Comparison of ENCODE assay signal across 20 mouse cellular contexts in genomic region chr6:51933034-51933611, GRCm38 (mm10).
DNase-seq lines count a peak whose midpoint lies in the region; ATAC-seq and TF ChIP-seq lines count a peak whose summit lies in the region.
"Had no signal": no experiment of that assay in that cellular context is flagged by ENCODE, and none has a peak within 500 bp of the region (broad histone marks: within the 10 kb centered on the region; RNA-seq: fewer than 3 reads in every experiment).

No protein-coding gene starts in this region.

- no peaks in the 10 kb centered on the region for H3K4me1 ChIP-seq in forebrain, embryonic 14.5 days (ENCODE audit: control insufficient read depth, insufficient read depth, low read length)
- H3K4me1 ChIP-seq in forebrain, postnatal 0 days (ENCODE audit: insufficient read depth), result no peaks in the 10 kb centered on the region
- H3K4me1 ChIP-seq in neural tube, embryonic 11.5 days (ENCODE audit: control insufficient read depth, insufficient read depth, low read length), result peaks cover 11% of the 10 kb centered on the region
- H3K4me1 ChIP-seq in neural tube, embryonic 15.5 days, result no peaks in the 10 kb centered on the region
- H3K4me1 ChIP-seq in embryonic facial prominence, embryonic 10.5 days, result no peaks in the 10 kb centered on the region
- H3K4me1 ChIP-seq in stomach, embryonic 16.5 days (ENCODE audit: control insufficient read depth, insufficient read depth, low read length), result no peaks in the 10 kb centered on the region
- H3K4me1 ChIP-seq: embryonic facial prominence, embryonic 15.5 days; forebrain, embryonic 15.5 days had no signal

- H3K9ac ChIP-seq in forebrain, embryonic 14.5 days (ENCODE audit: low read length), result no peak overlapping the region
- no peak overlapping the region for H3K9ac ChIP-seq in forebrain, postnatal 0 days
- H3K9ac ChIP-seq in neural tube, embryonic 11.5 days (ENCODE audit: low read length), result no peak overlapping the region
- no peak overlapping the region for H3K9ac ChIP-seq in neural tube, embryonic 15.5 days (replicated peaks)
- H3K9ac ChIP-seq in stomach, embryonic 16.5 days (ENCODE audit: low read length), result no peak overlapping the region
- H3K9ac ChIP-seq: embryonic facial prominence, embryonic 15.5 days; forebrain, embryonic 15.5 days; liver, embryonic 14.5 days had no signal

- peak; percentile 25 for DNase-seq in forebrain, embryonic 14.5 days (ENCODE audit: low spot score)
- no peak for DNase-seq in forebrain, postnatal 0 days
- DNase-seq in neural tube, embryonic 11.5 days (ENCODE audit: low spot score), result peak; percentile 16
- DNase-seq in embryonic facial prominence, embryonic 10.5 days (ENCODE audit: low spot score), result peak; percentile 17
- no peak for DNase-seq in lung, postnatal 10 days
- no peak for DNase-seq in gastrocnemius, adult 8-10 months (ENCODE audit: low spot score in 2 of 2)
- DNase-seq: adrenal gland, adult 2 months; cerebellum, adult 2 months; gastrocnemius, postnatal 14 days; heart, postnatal 10 days; kidney, adult 2 months; layer of hippocampus, postnatal 36 days; lung, postnatal 36 days; right cerebral cortex, postnatal 14 days had no signal

- no peak overlapping the region for H3K27ac ChIP-seq in forebrain, embryonic 14.5 days (ENCODE audit: low read depth, low read length)
- H3K27ac ChIP-seq in forebrain, postnatal 0 days (ENCODE audit: low read depth, low read length), result no peak overlapping the region
- H3K27ac ChIP-seq in neural tube, embryonic 11.5 days (ENCODE audit: low read depth, low read length), result peak overlapping the region; percentile 54
- H3K27ac ChIP-seq in neural tube, embryonic 15.5 days (replicated peaks), result no peak overlapping the region
- H3K27ac ChIP-seq in embryonic facial prominence, embryonic 10.5 days (replicated peaks), result no peak overlapping the region
- H3K27ac ChIP-seq in stomach, embryonic 16.5 days (ENCODE audit: low read length), result no peak overlapping the region
- H3K27ac ChIP-seq: embryonic facial prominence, embryonic 15.5 days; forebrain, embryonic 15.5 days; liver, embryonic 14.5 days had no signal

- peaks cover 27% of the 10 kb centered on the region for H3K27me3 ChIP-seq in forebrain, embryonic 14.5 days (replicated peaks; ENCODE audit: control insufficient read depth, insufficient read depth, low read length)
- peaks cover 4% of the 10 kb centered on the region; the same call in 1 of the 2 replicates for H3K27me3 ChIP-seq in forebrain, postnatal 0 days (ENCODE audit: insufficient read depth, low read length)
- H3K27me3 ChIP-seq in neural tube, embryonic 11.5 days (ENCODE audit: control insufficient read depth, insufficient read depth, low read length), result no peaks in the 10 kb centered on the region
- no peaks in the 10 kb centered on the region for H3K27me3 ChIP-seq in neural tube, embryonic 15.5 days (replicated peaks)
- H3K27me3 ChIP-seq in embryonic facial prominence, embryonic 10.5 days (replicated peaks; ENCODE audit: low read depth, poor library complexity, severe bottlenecking), result peaks cover 54% of the 10 kb centered on the region
- H3K27me3 ChIP-seq in stomach, embryonic 16.5 days (ENCODE audit: control insufficient read depth, insufficient read depth, low read length), result no peaks in the 10 kb centered on the region
- H3K27me3 ChIP-seq: embryonic facial prominence, embryonic 15.5 days had no signal

- no peaks in the 10 kb centered on the region for H3K9me3 ChIP-seq in forebrain, embryonic 14.5 days (replicated peaks; ENCODE audit: control insufficient read depth, low read length)
- H3K9me3 ChIP-seq in forebrain, postnatal 0 days (ENCODE audit: low read length), result no peaks in the 10 kb centered on the region
- H3K9me3 ChIP-seq in neural tube, embryonic 11.5 days (ENCODE audit: control insufficient read depth, low read length), result no peaks in the 10 kb centered on the region
- H3K9me3 ChIP-seq in neural tube, embryonic 15.5 days (replicated peaks), result no peaks in the 10 kb centered on the region
- H3K9me3 ChIP-seq in embryonic facial prominence, embryonic 10.5 days, result no peaks in the 10 kb centered on the region
- H3K9me3 ChIP-seq in stomach, embryonic 16.5 days (replicated peaks; ENCODE audit: control insufficient read depth, low read length), result no peaks in the 10 kb centered on the region
- H3K9me3 ChIP-seq: embryonic facial prominence, embryonic 15.5 days; forebrain, embryonic 15.5 days had no signal

- TF ChIP-seq CTCF in forebrain, postnatal 0 days (IDR thresholded peaks at IDR 0.05; ENCODE audit: low read depth), result no peak

- H3K4me2 ChIP-seq in forebrain, embryonic 14.5 days (ENCODE audit: low read length), result no peak overlapping the region
- H3K4me2 ChIP-seq in forebrain, postnatal 0 days (ENCODE audit: low read depth), result no peak overlapping the region
- no peak overlapping the region for H3K4me2 ChIP-seq in neural tube, embryonic 11.5 days (ENCODE audit: low read depth)
- H3K4me2 ChIP-seq in neural tube, embryonic 15.5 days, result no peak overlapping the region
- no peak overlapping the region for H3K4me2 ChIP-seq in stomach, embryonic 16.5 days (ENCODE audit: low read depth, low read length)
- H3K4me2 ChIP-seq: embryonic facial prominence, embryonic 15.5 days; forebrain, embryonic 15.5 days had no signal

- no peak overlapping the region for H3K4me3 ChIP-seq in forebrain, embryonic 14.5 days (ENCODE audit: low read depth, low read length)
- no peak overlapping the region for H3K4me3 ChIP-seq in forebrain, postnatal 0 days (ENCODE audit: low read depth, low read length)
- H3K4me3 ChIP-seq in neural tube, embryonic 11.5 days (ENCODE audit: low read depth, low read length), result no peak overlapping the region
- H3K4me3 ChIP-seq in neural tube, embryonic 15.5 days (replicated peaks), result no peak overlapping the region
- H3K4me3 ChIP-seq in embryonic facial prominence, embryonic 10.5 days, result no peak overlapping the region
- H3K4me3 ChIP-seq in stomach, embryonic 16.5 days (replicated peaks; ENCODE audit: low read length), result no peak overlapping the region
- H3K4me3 ChIP-seq: embryonic facial prominence, embryonic 15.5 days; forebrain, embryonic 15.5 days had no signal

- no peak for ATAC-seq in forebrain, embryonic 14.5 days
- no peak for ATAC-seq in forebrain, postnatal 0 days
- ATAC-seq in neural tube, embryonic 11.5 days (ENCODE audit: insufficient read depth, low FRiP score, low TSS enrichment), result no peak
- ATAC-seq in neural tube, embryonic 15.5 days (ENCODE audit: low FRiP score), result no peak
- peak; percentile 69; the same call in 1 of the 2 replicates for ATAC-seq in stomach, embryonic 16.5 days (ENCODE audit: insufficient read depth, low FRiP score)
- ATAC-seq: forebrain, embryonic 15.5 days; hindbrain, embryonic 16.5 days had no signal

- WGBS in forebrain, embryonic 14.5 days, result 14% methylated on average over 3 of the region's 3 CpGs
- WGBS in forebrain, postnatal 0 days, result 14% methylated on average over 3 of the region's 3 CpGs
- WGBS in neural tube, embryonic 11.5 days, result 54% methylated on average over 3 of the region's 3 CpGs
- 28% methylated on average over 3 of the region's 3 CpGs for WGBS in neural tube, embryonic 15.5 days
- WGBS in embryonic facial prominence, embryonic 10.5 days, result 35% methylated on average over 3 of the region's 3 CpGs
- WGBS in stomach, embryonic 16.5 days, result 25% methylated on average over 3 of the region's 3 CpGs

- no peaks in the 10 kb centered on the region for H3K36me3 ChIP-seq in forebrain, embryonic 14.5 days (ENCODE audit: control insufficient read depth, insufficient read depth, low read length)
- H3K36me3 ChIP-seq in forebrain, postnatal 0 days (ENCODE audit: insufficient read depth), result no peaks in the 10 kb centered on the region
- H3K36me3 ChIP-seq in neural tube, embryonic 11.5 days (ENCODE audit: control insufficient read depth, insufficient read depth, low read length), result no peaks in the 10 kb centered on the region
- H3K36me3 ChIP-seq in neural tube, embryonic 15.5 days, result no peaks in the 10 kb centered on the region
- no peaks in the 10 kb centered on the region for H3K36me3 ChIP-seq in embryonic facial prominence, embryonic 10.5 days (replicated peaks)
- no peaks in the 10 kb centered on the region for H3K36me3 ChIP-seq in stomach, embryonic 16.5 days (ENCODE audit: control insufficient read depth, insufficient read depth, low read length)
- H3K36me3 ChIP-seq: embryonic facial prominence, embryonic 15.5 days; forebrain, embryonic 15.5 days had no signal

Comparison
In these comparisons a context has a peak if more than half of its experiments do, and no peak if none do; other contexts are left out.
1. DNase-seq: peak in forebrain, embryonic 14.5 days (single experiment), neural tube, embryonic 11.5 days (single experiment) and embryonic facial prominence, embryonic 10.5 days (single experiment); none in forebrain, postnatal 0 days (single experiment), lung, postnatal 10 days (single experiment) and gastrocnemius, adult 8-10 months (0 of 2).